Mouse (Mus musculus) layer of hippocampus, adult 18-20 months (tissue): ENCODE measurements around the gene Odf4. TPM values are rescaled to one million over a fixed set of nuclear protein-coding genes. Genes with fewer than 3 reads are reported as not detected.
"Not testable (repeated sequence)": the region's sequence is repeated elsewhere in the genome, so short reads cannot be mapped to it uniquely, and the experiment has no call there.

Experiments used
- DNase-seq, 2 experiments: peaks; one replicate each; pipeline ENCODE4 v3.0.0; 2022; ENCODE audit warnings: low spot score in 2 of 2
- long read RNA-seq: library from polyadenylated mRNA; stranded (forward); transcript quantifications from one replicate; pipeline ENCODE4 v2.0.0, GENCODE M21; 2021
- total RNA-seq, 2 experiments: library from RNA; stranded (reverse); gene quantifications; 2 replicates each; pipeline ENCODE4 v1.2.3; 2021

Gene Odf4
- total RNA-seq = not detected
- long read RNA-seq, partial matches to known transcripts = 0 of 1 reads
- long read RNA-seq, other reads (novel, unspliced or antisense) = 1 of 1 reads

DNA sequence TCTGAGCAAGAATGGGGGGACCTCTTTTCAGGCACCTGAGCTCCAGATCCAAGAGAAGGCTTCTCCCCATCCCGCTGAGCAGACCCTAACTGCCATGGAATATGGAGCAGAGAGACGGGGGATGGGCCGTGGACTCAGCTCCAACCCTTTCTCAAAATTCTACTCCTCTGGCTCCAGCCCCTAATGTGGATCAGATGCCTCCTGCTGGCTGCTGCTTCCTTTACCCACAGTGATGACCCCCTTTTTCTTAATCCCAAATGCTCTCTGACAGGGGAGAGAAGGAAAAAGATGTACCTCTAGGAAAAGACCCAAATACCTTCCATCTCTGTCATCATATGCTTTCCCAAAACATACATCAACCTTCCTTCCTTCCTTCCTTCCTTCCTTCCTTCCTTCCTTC lies at the start of gene Odf4:
TSS of gene Odf4 (minus strand) at position 101 of the 400 bp plus-strand sequence.
- no peak for DNase-seq

DNA sequence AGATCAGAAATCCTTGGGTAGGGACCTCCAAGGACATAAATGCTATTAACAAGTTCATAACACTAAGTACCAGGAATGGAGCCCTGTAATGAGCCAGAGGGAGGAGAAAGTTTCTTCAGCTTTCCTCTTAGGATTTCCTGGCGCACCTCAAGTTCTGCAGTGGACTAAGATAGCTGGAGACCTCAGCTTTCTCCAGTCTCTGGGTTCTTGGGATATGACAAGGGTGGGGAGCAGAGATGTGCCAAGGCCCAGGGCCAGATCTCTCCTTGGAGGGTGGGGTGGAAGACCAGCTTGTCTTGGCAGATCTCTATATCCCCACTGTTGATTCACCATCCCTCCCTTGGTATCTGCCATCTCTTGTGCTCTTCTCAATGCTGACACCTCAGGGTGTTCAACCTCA lies 48.7 kb upstream of the Odf4 start:
- no peak for DNase-seq

GRCm38 (mm10) chr11:68975085-68975484 lies 48.2 kb upstream of the Odf4 start, which contains the start of gene Rangrf:
Gene Rangrf, minus strand, starts transcription at chr11:68975185.
- DNase-seq = no peak

DNA sequence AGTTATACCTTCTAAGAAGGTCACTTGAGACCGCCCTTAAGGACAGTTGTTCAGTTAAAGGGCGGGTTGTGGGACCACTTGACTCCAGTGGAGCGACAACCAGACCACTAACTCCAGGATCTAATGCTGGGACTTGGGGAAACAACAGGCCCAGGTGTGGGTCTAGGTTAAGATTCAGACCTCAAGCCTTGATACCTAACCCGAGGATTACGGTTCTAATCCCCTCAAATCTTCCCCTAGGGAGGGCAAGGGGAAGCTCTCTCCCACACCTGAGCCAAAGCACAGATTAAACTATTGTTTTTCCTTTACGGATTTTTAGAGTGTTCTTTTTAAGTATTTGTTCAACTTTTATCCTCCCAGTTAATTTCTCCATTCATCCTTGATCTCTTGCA lies 47.2 kb upstream of the Odf4 start:
- no peak for DNase-seq

- peak; percentile 71 to 82 for DNase-seq
These were observed 46.6 kb upstream of the Odf4 start for GRCm38 (mm10) chr11:68973250-68974058.

DNA sequence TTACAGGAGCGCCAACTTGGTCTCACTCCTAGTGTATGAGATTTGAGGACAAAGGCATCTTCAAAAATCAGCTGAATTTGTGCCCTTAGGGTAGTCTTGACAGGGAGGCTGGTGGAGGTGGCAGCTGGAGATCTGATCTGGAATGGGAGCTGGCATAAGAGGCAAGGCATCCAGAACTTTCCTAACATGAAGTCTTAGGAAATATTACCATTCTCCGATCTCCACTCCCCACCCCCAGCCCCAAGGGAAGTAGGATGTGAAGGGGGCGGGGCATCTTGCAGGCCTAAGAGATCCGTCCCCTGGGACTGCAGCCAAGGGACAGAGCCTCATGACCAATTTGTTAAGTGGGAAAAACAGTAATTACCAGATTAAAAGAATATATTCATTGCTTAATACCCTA lies 43.4 kb upstream of the Odf4 start:
- DNase-seq = no peak

GRCm38 (mm10) chr11:68968752-68969151 lies 41.9 kb upstream of the Odf4 start:
- no peak for DNase-seq

DNA sequence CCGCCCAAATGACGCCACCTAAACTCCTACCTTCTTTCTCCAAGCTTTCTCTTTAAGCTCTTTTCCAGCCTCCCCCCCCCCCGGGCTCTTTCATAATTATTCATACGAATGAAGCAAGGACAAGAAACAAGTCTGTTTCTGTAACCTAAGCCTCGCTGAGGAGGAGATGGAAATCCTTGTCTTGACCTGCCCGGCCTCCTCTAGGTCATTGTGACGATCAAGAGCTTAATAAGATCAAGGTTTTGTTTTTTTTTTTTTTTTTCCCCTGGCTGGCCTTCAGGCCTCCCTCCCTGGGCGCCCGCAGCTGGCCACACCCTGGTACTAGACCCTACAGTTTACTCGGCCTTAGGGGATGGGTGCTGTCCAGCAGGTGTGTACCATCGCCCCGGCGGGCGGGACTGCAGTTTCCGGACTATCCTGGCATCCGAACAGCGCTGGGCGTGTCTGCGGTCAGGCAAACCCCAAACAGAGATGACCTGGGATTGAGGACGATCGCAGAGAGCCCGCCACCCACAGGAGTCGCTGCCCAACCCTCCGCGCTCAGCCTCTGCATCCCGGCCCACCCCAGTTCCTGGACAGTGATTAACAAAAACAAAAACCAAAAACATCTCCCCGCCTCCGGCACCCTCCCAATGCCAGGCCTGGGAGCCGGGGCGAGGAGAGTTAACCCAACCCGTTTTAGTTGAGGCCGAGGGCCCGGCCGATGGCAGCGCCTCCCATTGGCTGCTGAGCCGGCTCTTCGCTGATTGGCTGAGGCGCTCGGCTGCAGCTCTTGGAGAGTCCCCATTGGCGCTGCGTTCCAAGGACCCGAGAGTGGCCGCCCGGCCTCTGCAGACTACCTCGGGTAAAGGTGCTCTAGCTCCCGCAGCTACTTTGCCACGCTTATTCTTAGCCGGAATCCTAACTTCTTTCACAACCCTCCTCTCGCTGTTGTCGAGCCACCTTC lies 40.7 kb upstream of the Odf4 start, which contains the start of gene Slc25a35:
TSS of gene Slc25a35 (plus strand) at position 795 of the 946 bp plus-strand sequence.
- DNase-seq = peak; percentile 88 to 94

DNA sequence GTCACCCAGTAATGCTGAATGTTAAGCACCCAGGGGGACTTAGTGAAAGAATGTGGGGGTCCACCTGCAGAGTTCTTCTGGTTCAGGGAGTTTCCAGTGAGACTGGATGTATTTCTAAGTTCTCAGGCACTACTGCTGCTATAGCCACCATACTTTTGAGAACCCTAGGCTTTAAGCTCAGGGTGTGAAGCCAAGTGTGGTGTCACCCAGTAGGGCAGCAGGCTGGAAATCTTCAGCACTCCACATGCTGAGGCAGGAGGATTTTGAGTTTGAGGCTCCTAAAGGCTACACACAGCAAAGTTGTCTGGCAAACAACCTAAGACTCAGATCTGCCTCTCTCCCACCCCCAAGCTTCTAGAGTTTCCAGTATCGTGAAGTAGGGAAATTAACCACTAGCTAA lies 39.7 kb upstream of the Odf4 start:
- DNase-seq = no peak

DNA sequence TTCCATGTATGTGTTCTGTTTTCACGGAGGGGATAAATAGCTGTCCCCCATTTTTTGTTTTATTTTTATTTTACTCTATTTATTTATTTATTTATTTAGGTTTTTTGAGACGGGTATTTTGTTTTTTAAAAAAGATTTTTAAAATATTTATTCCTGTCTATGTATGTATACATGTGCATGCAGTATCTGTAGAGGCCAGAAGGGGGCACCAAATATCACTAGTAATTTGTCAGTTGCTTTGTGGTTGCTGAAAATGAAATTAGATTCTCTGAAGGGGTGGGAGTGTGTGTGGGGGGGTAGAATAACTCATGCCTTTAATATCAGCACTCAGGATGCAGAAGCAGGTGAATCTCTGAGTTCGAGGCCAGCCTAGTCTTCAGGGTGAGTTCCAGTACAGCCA lies 39.0 kb upstream of the Odf4 start:
- DNase-seq = peak in 1 of 2 experiments; percentile 70

DNA sequence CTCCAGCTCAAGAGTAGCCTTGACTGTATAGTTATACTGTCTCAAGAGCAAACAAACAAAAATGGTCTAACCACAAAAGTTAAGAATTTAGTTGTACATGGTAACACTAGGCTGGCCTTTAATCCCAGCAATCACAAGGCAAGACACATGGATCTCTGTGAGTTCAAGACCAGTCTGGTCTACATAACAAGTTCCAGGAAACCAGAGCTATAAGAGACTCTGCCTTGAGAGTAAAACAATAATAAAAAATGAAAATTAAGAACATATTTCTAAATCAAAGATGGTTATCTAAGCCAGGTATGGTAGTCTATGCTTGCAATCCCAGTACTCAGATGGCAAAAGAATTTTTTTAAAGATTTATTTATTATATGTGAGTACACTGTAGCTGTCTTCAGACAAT lies 38.2 kb upstream of the Odf4 start:
- DNase-seq = no peak

DNA sequence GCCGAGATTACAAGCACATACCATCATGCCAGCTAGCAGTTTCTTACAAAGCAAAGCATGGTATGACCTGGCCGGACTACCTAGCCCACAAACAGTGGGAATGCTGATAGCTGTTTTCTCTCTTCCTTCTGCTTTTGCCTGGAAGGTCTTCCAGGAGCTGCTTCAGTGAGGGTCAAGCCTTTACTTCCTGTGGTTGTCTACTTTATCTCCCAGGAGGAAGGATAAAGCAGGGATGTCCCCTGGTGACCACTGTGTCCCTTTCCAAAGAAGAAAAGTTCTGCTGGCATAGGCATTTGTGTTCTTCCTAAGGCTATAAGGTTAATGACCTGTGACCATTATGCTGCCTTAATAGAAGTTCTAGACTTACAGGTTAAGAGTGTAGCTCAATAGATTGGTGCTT lies 36.5 kb upstream of the Odf4 start:
- DNase-seq = no peak

GRCm38 (mm10) chr11:68962159-68962558 lies 35.3 kb upstream of the Odf4 start:
- not testable (repeated sequence) for DNase-seq

DNA sequence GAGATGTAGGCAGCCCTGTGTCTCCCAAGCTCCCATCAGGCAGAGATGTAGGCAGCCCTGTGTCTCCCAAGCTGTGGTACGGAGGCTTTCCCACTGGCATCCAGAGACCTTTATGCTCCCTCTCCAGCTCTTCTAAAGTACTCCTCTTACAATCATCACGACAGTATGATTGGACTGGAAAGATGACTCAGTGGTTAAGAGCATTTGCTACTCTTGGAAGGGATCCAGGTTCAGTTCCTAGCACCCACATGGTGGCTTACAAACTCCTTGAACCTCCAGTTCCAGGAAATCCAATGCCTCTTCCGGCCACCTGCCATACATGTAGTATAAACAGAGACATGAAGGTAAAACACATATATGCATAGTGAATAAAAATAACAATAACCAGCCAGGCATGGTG lies 34.7 kb upstream of the Odf4 start:
- DNase-seq = no peak

- no peak for DNase-seq
These were observed 31.1 kb upstream of the Odf4 start for GRCm38 (mm10) chr11:68957971-68958370.

- no peak for DNase-seq
These were observed 30.4 kb upstream of the Odf4 start, which contains the start of gene Arhgef15 for GRCm38 (mm10) chr11:68957308-68957707. Gene Arhgef15, minus strand, starts transcription at chr11:68957480.

GRCm38 (mm10) chr11:68956697-68957096 lies 29.8 kb upstream of the Odf4 start:
- DNase-seq = no peak

DNA sequence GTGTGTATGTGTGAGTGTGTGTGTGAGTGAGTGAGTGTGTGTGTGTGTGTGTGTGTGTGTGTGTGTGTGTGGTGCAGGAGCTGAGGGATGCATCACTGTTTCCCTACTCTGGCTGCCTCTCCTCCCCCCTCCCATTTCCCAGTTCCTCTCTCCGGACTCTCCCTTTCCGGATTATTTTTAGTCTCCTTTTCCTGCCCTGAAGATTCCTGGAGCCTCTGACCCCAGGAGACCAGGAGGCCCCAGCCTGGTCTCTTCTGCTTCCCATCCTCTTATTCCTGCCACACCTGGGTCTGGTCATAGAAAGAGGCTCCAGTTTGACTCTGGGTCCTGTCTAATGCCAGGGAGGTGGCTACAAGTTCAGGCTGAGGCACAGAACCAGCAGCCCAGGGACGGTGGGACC lies 29.2 kb upstream of the Odf4 start:
- no peak for DNase-seq

DNA sequence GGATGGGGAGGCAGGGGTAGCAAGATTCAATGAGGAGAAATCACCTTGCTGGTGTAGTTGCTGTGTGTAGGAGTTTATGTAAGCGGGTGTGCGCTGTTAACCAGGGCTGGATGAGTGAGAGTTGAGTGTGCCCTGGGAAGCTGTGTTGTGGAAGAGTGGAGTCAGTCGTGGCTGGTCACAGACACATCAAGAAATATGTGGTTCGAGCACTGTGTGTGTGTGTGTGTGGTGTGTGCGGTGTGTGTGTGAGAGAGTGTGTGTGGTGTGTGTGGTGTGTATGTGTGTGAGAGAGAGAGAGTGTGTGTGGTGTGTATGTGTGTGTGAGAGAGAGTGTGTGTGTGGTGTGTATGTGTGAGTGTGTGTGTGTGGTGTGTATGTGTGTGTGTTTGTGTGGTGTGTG lies 28.6 kb upstream of the Odf4 start:
- DNase-seq = no peak

DNA sequence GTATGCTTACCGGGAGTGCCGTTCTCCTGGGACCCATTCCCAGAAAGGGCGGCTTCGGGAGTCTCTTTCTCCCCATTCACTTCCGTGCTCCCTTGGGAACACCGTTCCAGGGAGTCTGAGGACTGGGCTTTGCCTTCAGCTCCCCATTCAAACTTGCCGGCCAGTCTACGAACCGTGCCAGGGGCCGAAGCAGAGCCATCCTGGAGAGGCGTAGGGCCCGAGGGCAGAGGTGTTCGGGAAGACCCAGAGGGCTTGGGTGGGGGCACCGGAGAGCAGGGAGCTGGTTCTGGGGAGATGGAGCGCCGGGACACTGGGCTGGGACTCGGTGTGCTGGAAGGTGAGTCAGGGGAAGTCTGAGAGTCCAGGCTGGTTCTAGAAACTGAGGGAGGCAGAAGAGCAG lies 27.5 kb upstream of the Odf4 start:
- DNase-seq = no peak

DNA sequence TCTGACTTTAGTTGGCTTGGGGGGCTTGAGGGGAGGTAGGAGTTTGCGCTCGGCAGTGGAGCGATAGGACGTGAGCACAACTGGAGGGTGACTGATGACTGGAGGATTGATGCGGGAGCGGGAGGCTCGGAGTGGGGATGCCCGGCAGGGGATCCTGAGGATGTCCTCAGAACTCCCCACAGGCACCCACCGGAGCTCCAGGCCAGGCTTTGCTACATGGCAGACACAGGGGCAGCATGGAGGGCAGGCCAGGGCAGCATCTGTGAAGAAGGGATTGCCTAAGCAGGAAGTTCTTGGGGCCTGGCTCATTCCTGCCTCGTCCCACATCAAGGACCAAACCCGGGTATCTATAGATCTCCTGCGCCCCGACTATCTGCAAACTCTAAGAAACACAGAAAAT lies 27.0 kb upstream of the Odf4 start:
- DNase-seq = no peak

DNA sequence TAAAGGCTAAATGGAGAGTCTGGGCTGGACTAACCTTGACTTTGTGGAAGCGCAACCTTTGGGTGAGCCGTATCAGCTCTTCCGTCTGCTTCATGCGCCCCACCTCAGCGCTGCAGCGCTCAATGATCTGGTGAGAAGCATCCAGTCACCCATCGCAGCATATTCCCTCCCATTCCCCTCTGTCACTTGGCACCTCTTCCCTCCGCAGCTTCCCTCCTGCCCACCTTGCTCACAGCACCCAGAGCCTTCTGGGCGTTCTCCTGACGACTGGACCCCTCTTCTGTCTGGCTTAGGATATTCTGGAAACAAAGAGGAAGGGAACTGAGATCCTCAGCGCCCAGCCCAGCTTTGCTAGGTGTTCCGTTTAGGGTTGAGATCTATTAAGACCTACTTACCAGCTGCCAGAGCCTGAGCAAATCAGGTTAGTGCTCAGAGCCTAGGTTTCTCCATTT lies 20.7 kb upstream of the Odf4 start:
- no peak for DNase-seq
